Mouse (Mus musculus) thymus, adult 2 months (tissue): Measurements from ENCODE around the gene Slc6a3.

ENCODE experiments used
- CTCF ChIP-seq: fragments of 200-500 bp; IDR thresholded peaks from 2 replicates; pipeline ENCODE4 v1.5.1; 2012; ENCODE audit warnings: mild to moderate bottlenecking, control low read depth, low read length, moderate library complexity, borderline replicate concordance; ENCODE audit not compliant: control insufficient read depth, poor library complexity, insufficient read depth; ENCODE audit errors: extremely low read depth
- POLR2A ChIP-seq: fragments of 200-500 bp; IDR thresholded peaks from 2 replicates; pipeline ENCODE4 v1.6.1; 2012; ENCODE audit warnings: mild to moderate bottlenecking, low read length, control low read depth, moderate library complexity; ENCODE audit not compliant: control insufficient read depth, poor library complexity, insufficient read depth; ENCODE audit errors: extremely low read depth

GRCm38 (mm10) chr13:73575051-73575450 is 38.5 kb downstream of the Slc6a3 start:
- no peak for TF ChIP-seq CTCF
- no peak for TF ChIP-seq POLR2A
